Mouse (Mus musculus) forebrain, embryonic 16.5 days (tissue): ENCODE results near the gene Rbfox1. TPM values are rescaled to one million over a fixed set of nuclear protein-coding genes. Genes with fewer than 3 reads are reported as not detected.

Experiments used
- ATAC-seq: fragments of 200-750 bp; cut with Nextera tagmentation; 2 replicates; pipeline ENCODE4 v1.8.0; 2017; ENCODE audit warnings: mild to moderate bottlenecking, moderate library complexity
- H3K27ac ChIP-seq: fragments of 300-500 bp; sonication (generic); 2 replicates; pipeline ENCODE4 v1.5.1; 2014; ENCODE audit warnings: low read length, control low read depth
- H3K27me3 ChIP-seq: fragments of 300-500 bp; sonication (generic); replicated peaks from 2 replicates; pipeline ENCODE4 v1.6.1; 2014; ENCODE audit warnings: low read length; ENCODE audit not compliant: control insufficient read depth, insufficient read depth
- H3K36me3 ChIP-seq: fragments of 300-500 bp; sonication (generic); 2 replicates; pipeline ENCODE4 v1.6.1; 2014; ENCODE audit not compliant: control insufficient read depth, insufficient read depth
- H3K4me1 ChIP-seq: fragments of 300-500 bp; sonication (generic); replicated peaks from 2 replicates; pipeline ENCODE4 v1.6.1; 2014; ENCODE audit warnings: low read length; ENCODE audit not compliant: control insufficient read depth, insufficient read depth
- H3K4me2 ChIP-seq: fragments of 300-500 bp; sonication (generic); 2 replicates; pipeline ENCODE4 v1.6.1; 2014; ENCODE audit warnings: mild to moderate bottlenecking, low read length, control low read depth
- H3K4me3 ChIP-seq: fragments of 300-500 bp; sonication (generic); replicated peaks from 2 replicates; pipeline ENCODE4 v1.5.1; 2014; ENCODE audit warnings: mild to moderate bottlenecking, low read length, control low read depth
- H3K9ac ChIP-seq: fragments of 300-500 bp; sonication (generic); replicated peaks from 2 replicates; pipeline ENCODE4 v1.6.1; 2014; ENCODE audit warnings: low read depth, low read length, control low read depth
- H3K9me3 ChIP-seq: fragments of 300-500 bp; sonication (generic); 2 replicates; pipeline ENCODE4 v1.6.1; 2016; ENCODE audit warnings: low read length; ENCODE audit not compliant: control insufficient read depth
- WGBS: fragments of 180-500 bp; shearing (Covaris S2); extraction: QIAGEN DNeasy Blood & Tissue Kit; methylation state at CpG from one replicate; pipeline ENCODE4 v1.1.7; 2014; 5-methylcytosine and 5-hydroxymethylcytosine counted together
- polyA plus RNA-seq: library from polyadenylated mRNA; unstranded; fragments of >200 nt; fragmentation: Nextera tagmentation; extraction: Ambion mirVana; gene quantifications from 2 replicates; pipeline ENCODE4 v1.2.1, GENCODE M21; 2015

Gene Rbfox1
- polyA plus RNA-seq, 1 experiment from 2014 or later = 210 TPM

DNA sequence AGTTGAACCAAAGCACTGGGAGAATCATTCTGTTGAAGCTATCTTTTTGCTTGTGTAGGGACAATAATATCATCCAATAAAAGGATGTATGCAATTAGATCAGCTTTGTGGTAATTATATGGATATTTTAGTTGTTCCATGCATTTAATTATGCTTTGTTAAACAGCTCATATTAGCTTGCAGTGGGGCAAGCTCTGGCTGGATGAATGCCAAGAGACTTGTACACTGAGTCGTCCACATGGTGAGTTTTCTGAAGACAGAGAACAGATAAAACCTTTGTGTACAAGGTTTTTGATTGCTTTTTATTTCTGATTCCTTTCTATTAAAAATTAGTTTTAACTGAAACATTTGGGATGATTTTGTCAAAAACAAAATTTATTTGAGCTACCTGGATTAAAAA is 439.7 kb downstream of the Rbfox1 start:
- Histone ChIP-seq H3K27me3 (no peaks in the 10 kb centered on the region), H3K27ac (peak overlapping the region; percentile 41), H3K9me3 (no peaks in the 10 kb centered on the region), H3K36me3 (no peaks in the 10 kb centered on the region), H3K9ac (no peak overlapping the region), H3K4me1 (peaks cover 9% of the 10 kb centered on the region; the same call in 1 of the 2 replicates), H3K4me3 (no peak overlapping the region), H3K4me2 (no peak overlapping the region)
- ATAC-seq = peak; percentile 43; the same call in 1 of the 2 replicates
- WGBS = 0% methylated on average over 1 of the region's 1 CpGs

DNA sequence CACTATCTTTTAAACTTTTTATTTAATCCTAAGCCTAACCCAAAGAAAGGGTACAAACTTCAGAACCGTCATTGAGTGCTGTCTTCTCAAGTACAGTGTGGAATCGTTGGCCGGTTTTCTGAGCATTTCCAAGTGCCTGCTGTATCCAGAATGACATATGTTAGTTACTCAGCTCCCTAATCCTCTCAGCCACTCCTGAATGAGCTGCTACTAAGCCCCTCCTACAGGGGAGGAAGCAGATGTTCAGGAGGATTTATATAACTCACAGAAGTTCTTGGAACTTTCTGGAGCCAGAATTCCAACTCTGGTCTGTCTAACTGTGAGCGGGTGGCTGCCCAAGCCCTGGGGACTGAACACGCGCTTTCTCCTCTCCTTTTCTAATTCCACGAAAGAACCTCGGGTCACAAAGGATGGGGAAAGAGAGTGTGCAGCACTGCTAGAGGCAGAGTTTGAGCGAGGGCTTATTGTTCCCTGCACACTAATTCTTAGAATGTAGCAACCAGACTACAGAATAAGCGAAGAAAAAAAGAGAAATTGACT is 446.3 kb downstream of the Rbfox1 start:
- Histone ChIP-seq H3K4me3 (no peak overlapping the region), H3K27me3 (no peaks in the 10 kb centered on the region), H3K9ac (no peak overlapping the region), H3K27ac (no peak overlapping the region), H3K4me2 (no peak overlapping the region), H3K9me3 (no peaks in the 10 kb centered on the region), H3K36me3 (no peaks in the 10 kb centered on the region), H3K4me1 (no peaks in the 10 kb centered on the region)
- no peak for ATAC-seq
- WGBS = 38% methylated on average over 10 of the region's 10 CpGs

GRCm38 (mm10) chr16:6333273-6333672 is 448.1 kb downstream of the Rbfox1 start:
- H3K4me1 ChIP-seq = no peaks in the 10 kb centered on the region
- H3K36me3 ChIP-seq = no peaks in the 10 kb centered on the region
- WGBS = 65% methylated on average over 2 of the region's 2 CpGs
- H3K4me2 ChIP-seq = no peak overlapping the region
- H3K27me3 ChIP-seq = no peaks in the 10 kb centered on the region
- H3K9ac ChIP-seq = no peak overlapping the region
- ATAC-seq = no peak
- no peak overlapping the region for H3K4me3 ChIP-seq
- no peak overlapping the region for H3K27ac ChIP-seq
- no peaks in the 10 kb centered on the region for H3K9me3 ChIP-seq

GRCm38 (mm10) chr16:6348103-6348502 is 462.9 kb downstream of the Rbfox1 start:
- Histone ChIP-seq H3K9me3 (no peaks in the 10 kb centered on the region), H3K4me3 (peak overlapping the region; percentile 63)
- 23% methylated on average over 9 of the region's 9 CpGs for WGBS

DNA sequence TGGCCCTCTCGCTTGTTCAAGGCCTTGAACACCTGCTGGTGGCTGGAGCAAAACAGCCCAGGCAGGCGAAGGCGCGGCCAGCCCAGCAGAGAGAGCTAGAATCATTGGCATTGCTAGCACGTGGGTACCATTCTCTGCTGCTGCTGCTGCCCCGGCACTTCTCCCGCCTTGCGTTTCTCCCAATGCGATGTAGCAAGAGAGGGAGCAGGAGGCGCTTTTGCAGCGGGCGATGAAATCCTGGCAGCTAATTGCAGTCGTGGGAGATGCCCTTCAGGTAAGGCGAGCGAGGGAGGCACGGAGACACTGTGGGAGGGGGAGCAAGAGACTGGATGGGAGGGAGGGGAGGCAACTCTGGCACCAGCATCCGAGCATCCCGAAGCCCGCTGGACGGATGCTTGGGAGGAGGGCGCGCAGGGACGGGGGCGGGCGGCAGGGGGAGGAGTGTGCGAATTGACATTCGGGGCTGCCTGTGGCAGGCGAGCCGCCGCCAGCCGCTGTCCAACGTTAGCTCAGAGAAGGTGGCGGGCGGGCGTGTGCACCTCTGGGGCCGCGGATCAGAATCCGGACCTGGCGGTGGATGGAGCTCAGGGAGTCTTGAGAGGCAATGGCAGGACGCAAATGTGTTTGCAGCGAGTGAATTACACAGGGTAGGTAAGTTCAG is 463.6 kb downstream of the Rbfox1 start:
- Histone ChIP-seq H3K4me3 (peak overlapping the region; percentile 63), H3K4me1 (peaks cover 24% of the 10 kb centered on the region), H3K27ac (peak overlapping the region; percentile 88), H3K4me2 (peak overlapping the region; percentile 81), H3K36me3 (no peaks in the 10 kb centered on the region), H3K27me3 (no peaks in the 10 kb centered on the region), H3K9me3 (no peaks in the 10 kb centered on the region), H3K9ac (peak overlapping the region; percentile 76)
- under 1% methylated on average over 41 of the region's 41 CpGs for WGBS
- ATAC-seq = peak; percentile 92

More at GRCm38 (mm10) chr16:6348103-6348502, 462.9 kb downstream of the Rbfox1 start:
- Histone ChIP-seq H3K27me3 (no peaks in the 10 kb centered on the region), H3K36me3 (no peaks in the 10 kb centered on the region), H3K4me2 (peak overlapping the region; percentile 81), H3K27ac (peak overlapping the region; percentile 88), H3K4me1 (peaks cover 24% of the 10 kb centered on the region), H3K9ac (peak overlapping the region; percentile 76)
- peak; percentile 41 for ATAC-seq

- no peaks in the 10 kb centered on the region for H3K27me3 ChIP-seq
- WGBS = 11% methylated on average over 16 of the region's 16 CpGs
- H3K36me3 ChIP-seq = no peaks in the 10 kb centered on the region
- H3K27ac ChIP-seq = peak overlapping the region; percentile 88
- peak overlapping the region; percentile 76 for H3K9ac ChIP-seq
- ATAC-seq = peak; percentile 24; the same call in 1 of the 2 replicates
- H3K4me1 ChIP-seq = peaks cover 24% of the 10 kb centered on the region
- no peaks in the 10 kb centered on the region for H3K9me3 ChIP-seq
- peak overlapping the region; percentile 63 for H3K4me3 ChIP-seq
- peak overlapping the region; percentile 81 for H3K4me2 ChIP-seq
Measured at GRCm38 (mm10) chr16:6349381-6349780, 464.2 kb downstream of the Rbfox1 start.

GRCm38 (mm10) chr16:6350256-6350655 is 465.1 kb downstream of the Rbfox1 start:
- 88% methylated on average over 11 of the region's 11 CpGs for WGBS
- H3K36me3 ChIP-seq = no peaks in the 10 kb centered on the region

DNA sequence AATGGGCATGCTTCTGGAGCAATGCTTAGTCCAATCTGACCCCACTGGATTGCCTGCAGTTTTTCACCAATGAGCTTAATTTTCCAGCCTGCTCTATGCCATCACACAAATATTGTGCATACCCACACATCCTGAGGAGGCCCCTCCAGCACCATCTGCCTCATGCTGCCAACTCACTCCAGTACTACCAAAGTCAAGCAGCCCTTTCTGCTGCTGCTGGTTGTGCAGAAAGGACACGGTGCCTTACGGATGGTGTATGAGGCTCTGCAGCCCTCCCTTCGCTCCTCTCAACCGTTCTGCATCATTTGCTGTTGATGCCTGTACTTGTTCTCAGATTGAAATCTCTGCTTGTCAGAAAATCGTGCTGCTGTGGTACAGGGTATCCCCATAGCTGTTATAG is 468.0 kb downstream of the Rbfox1 start:
- ATAC-seq = no peak
- Histone ChIP-seq H3K4me3 (no peak overlapping the region), H3K9ac (no peak overlapping the region), H3K9me3 (no peaks in the 10 kb centered on the region), H3K4me2 (no peak overlapping the region), H3K27ac (no peak overlapping the region), H3K27me3 (no peaks in the 10 kb centered on the region), H3K4me1 (peaks cover 19% of the 10 kb centered on the region), H3K36me3 (no peaks in the 10 kb centered on the region)
- WGBS = 84% methylated on average over 5 of the region's 5 CpGs

More at GRCm38 (mm10) chr16:6350256-6350655, 465.1 kb downstream of the Rbfox1 start:
- no peaks in the 10 kb centered on the region for H3K27me3 ChIP-seq
- H3K4me1 ChIP-seq = peaks cover 24% of the 10 kb centered on the region
- H3K9ac ChIP-seq = no peak overlapping the region
- peak overlapping the region; percentile 81 for H3K4me2 ChIP-seq
- peak overlapping the region; percentile 63 for H3K4me3 ChIP-seq
- H3K9me3 ChIP-seq = no peaks in the 10 kb centered on the region
- H3K27ac ChIP-seq = no peak overlapping the region
- ATAC-seq = no peak

DNA sequence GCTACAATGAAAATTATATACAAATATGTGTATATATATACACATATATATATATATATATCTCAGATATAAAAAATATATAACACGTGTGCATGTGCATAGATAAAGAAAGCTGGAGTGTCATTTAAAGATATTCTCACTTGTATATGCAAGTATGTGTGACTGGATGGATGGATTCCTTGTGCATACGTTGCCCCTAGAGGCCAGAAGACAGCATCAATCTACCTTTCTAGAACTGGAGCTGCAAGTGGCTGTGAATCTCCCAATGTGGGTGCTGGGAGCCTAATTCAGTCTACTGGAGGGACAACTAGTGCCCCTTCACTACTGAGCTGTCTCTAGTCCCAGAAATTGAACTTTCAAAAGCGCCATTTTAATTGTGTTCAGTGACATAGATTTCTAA is 471.8 kb downstream of the Rbfox1 start:
- H3K27ac ChIP-seq = no peak overlapping the region
- ATAC-seq = no peak
- peaks cover 2% of the 10 kb centered on the region; the same call in 1 of the 2 replicates for H3K4me1 ChIP-seq
- H3K9me3 ChIP-seq = no peaks in the 10 kb centered on the region
- H3K4me2 ChIP-seq = no peak overlapping the region
- H3K36me3 ChIP-seq = no peaks in the 10 kb centered on the region
- no peak overlapping the region for H3K4me3 ChIP-seq
- no peak overlapping the region for H3K9ac ChIP-seq
- 66% methylated on average over 3 of the region's 3 CpGs for WGBS
- no peaks in the 10 kb centered on the region for H3K27me3 ChIP-seq
